Comparison of ENCODE assay signal across 12 mouse cellular contexts in the genomic region with DNA sequence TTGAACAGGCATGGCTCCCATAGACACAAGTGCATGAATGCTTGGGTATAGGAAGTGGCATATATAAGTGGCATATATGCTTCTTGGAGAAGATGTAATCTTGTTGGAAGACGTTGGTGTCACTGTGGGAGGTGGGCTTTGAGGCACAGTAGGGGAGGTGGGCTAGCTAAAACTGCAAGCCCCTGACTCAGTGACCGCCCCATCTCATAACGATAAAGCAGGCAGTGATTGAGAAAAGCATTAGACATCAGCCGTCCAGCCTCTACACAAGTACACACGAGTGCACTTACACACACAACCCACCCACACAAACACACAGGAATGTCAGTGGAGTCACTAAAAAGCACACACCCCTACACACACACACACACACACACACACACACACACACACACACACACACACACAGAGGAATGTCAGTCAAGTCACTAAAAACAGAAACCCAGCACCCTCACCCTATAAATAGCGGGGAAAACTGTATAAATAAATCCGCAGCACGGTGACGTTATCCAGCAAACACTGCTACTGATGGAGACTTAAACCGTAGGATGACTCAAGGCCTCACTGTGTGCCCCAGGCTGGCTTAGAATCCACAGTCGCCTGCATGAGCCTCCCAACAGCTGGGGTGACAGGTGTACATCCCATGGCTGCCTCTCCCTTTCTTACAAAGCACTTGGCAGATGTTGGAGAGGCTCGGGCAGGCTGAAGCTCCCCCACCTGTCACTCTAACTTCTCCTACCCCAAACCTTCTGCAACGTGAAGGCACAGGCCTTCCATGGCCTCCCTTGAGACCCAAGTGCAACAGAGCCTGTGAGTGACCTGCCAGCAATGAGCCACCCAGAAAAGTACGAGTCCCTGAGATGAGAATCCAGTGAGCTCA. TPM values are rescaled to one million over a fixed set of nuclear protein-coding genes. Genes with fewer than 3 reads are reported as not detected.
DNase-seq lines count a peak whose midpoint lies in the region; ATAC-seq lines count a peak whose summit lies in the region.
"Had no signal": no experiment of that assay in that cellular context is flagged by ENCODE, and none has a peak within 500 bp of the region (broad histone marks: within the 10 kb centered on the region; RNA-seq: fewer than 3 reads in every experiment).

No protein-coding gene starts in this region.

- peak overlapping the region; percentile 44; the same call in 1 of the 2 replicates for H3K9ac ChIP-seq in heart, embryonic 13.5 days
- H3K9ac ChIP-seq in hindbrain, embryonic 14.5 days, result no peak overlapping the region
- H3K9ac ChIP-seq: hindbrain, embryonic 15.5 days; neural tube, embryonic 12.5 days had no signal

- no peaks in the 10 kb centered on the region for H3K27me3 ChIP-seq in heart, embryonic 13.5 days (replicated peaks)
- H3K27me3 ChIP-seq in hindbrain, embryonic 14.5 days (ENCODE audit: control insufficient read depth, insufficient read depth, low read length), result no peaks in the 10 kb centered on the region
- H3K27me3 ChIP-seq: hindbrain, embryonic 15.5 days; neural tube, embryonic 12.5 days had no signal

- DNase-seq in heart, adult 11 months, result peak; percentile 92
- DNase-seq in heart, postnatal 25 days (ENCODE audit: low spot score), result no peak
- peak; percentile 28 to 51 for DNase-seq in right cerebral cortex, postnatal 10 days (ENCODE audit: low spot score in 2 of 2)
- no peak for DNase-seq in right cerebral cortex, postnatal 4 days
- peak; percentile 2 for DNase-seq in ovary, postnatal 36 days (ENCODE audit: low spot score)
- no peak for DNase-seq in hindbrain, embryonic 14.5 days (ENCODE audit: low spot score)
- DNase-seq in MN1 (ENCODE audit: low spot score), result no peak
- DNase-seq: cerebellum, postnatal 25 days had no signal

- no peak overlapping the region for H3K4me3 ChIP-seq in heart, embryonic 13.5 days
- H3K4me3 ChIP-seq in hindbrain, embryonic 14.5 days (replicated peaks; ENCODE audit: low read length), result no peak overlapping the region
- H3K4me3 ChIP-seq: hindbrain, embryonic 15.5 days; neural tube, embryonic 12.5 days had no signal

- H3K4me2 ChIP-seq in heart, embryonic 13.5 days, result no peak overlapping the region
- H3K4me2 ChIP-seq in hindbrain, embryonic 14.5 days (replicated peaks), result no peak overlapping the region
- H3K4me2 ChIP-seq: hindbrain, embryonic 15.5 days; neural tube, embryonic 12.5 days had no signal

- H3K4me1 ChIP-seq in heart, embryonic 13.5 days, result peaks cover 28% of the 10 kb centered on the region
- H3K4me1 ChIP-seq in hindbrain, embryonic 14.5 days (replicated peaks; ENCODE audit: control insufficient read depth, insufficient read depth, low read length), result no peaks in the 10 kb centered on the region
- H3K4me1 ChIP-seq: hindbrain, embryonic 15.5 days; neural tube, embryonic 12.5 days had no signal

- 52% methylated on average over 14 of the region's 14 CpGs for WGBS in heart, embryonic 13.5 days
- WGBS in hindbrain, embryonic 14.5 days, result 82% methylated on average over 14 of the region's 14 CpGs

- no peaks in the 10 kb centered on the region for H3K36me3 ChIP-seq in heart, embryonic 13.5 days
- H3K36me3 ChIP-seq in hindbrain, embryonic 14.5 days (replicated peaks; ENCODE audit: control insufficient read depth, insufficient read depth), result no peaks in the 10 kb centered on the region
- H3K36me3 ChIP-seq: hindbrain, embryonic 15.5 days; neural tube, embryonic 12.5 days had no signal

- intact Hi-C loops in heart, postnatal 25 days (cut with DNase I), result no loop called here

- no peaks in the 10 kb centered on the region for H3K9me3 ChIP-seq in heart, embryonic 13.5 days
- no peaks in the 10 kb centered on the region for H3K9me3 ChIP-seq in hindbrain, embryonic 14.5 days (ENCODE audit: control insufficient read depth, low read length)
- H3K9me3 ChIP-seq: hindbrain, embryonic 15.5 days; neural tube, embryonic 12.5 days had no signal

- no peak for ATAC-seq in heart, embryonic 13.5 days (ENCODE audit: extremely low read depth, insufficient number of reproducible peaks, low FRiP score, low TSS enrichment)
- ATAC-seq in hindbrain, embryonic 14.5 days (ENCODE audit: low FRiP score), result no peak

- H3K27ac ChIP-seq in heart, embryonic 13.5 days (replicated peaks), result peak overlapping the region; percentile 77
- no peak overlapping the region for H3K27ac ChIP-seq in hindbrain, embryonic 14.5 days
- H3K27ac ChIP-seq: hindbrain, embryonic 15.5 days; macrophage; neural tube, embryonic 12.5 days had no signal

RNA-seq across cellular contexts. Expression of gene Ptgis, which starts 27.4 kb away (rescaled TPM):
- total RNA-seq in heart, postnatal 25 days (2021), result 10 to 100 TPM; 18.8 to 24.6 TPM
- 21.6 and 21.8 TPM in 2 replicates for polyA plus RNA-seq in heart, embryonic 13.5 days (2015; fragmentation: Nextera tagmentation; extraction: Ambion mirVana)
- polyA plus RNA-seq in hindbrain, embryonic 14.5 days (2014; fragmentation: Nextera tagmentation; extraction: Ambion mirVana), result 3.8 and 4.9 TPM in 2 replicates
- polyA plus RNA-seq: macrophage had no signal

Comparison
In these comparisons a context has a peak if more than half of its experiments do, and no peak if none do; other contexts are left out.
1. DNase-seq: peak in heart, adult 11 months (single experiment), right cerebral cortex, postnatal 10 days (2 of 2) and ovary, postnatal 36 days (single experiment); none in heart, postnatal 25 days (single experiment), right cerebral cortex, postnatal 4 days (single experiment), hindbrain, embryonic 14.5 days (single experiment) and MN1 (single experiment).